Mouse (Mus musculus) heart, adult 9 months (tissue): Measurements from ENCODE around the gene Oxct1.

Source experiments
- DNase-seq, 2 experiments: peaks; one replicate each; pipeline ENCODE4 v3.0.0; 2022; ENCODE audit warnings: low spot score in 2 of 2

The Oxct1 gene

GRCm38 (mm10) chr15:4119962-4120361, 93.8 kb downstream of the Oxct1 start:
- no peak for DNase-seq

- no peak for DNase-seq
Measured at GRCm38 (mm10) chr15:4124648-4125047, 98.5 kb downstream of the Oxct1 start.

- no peak for DNase-seq
Measured at GRCm38 (mm10) chr15:4138524-4138923, 112.3 kb downstream of the Oxct1 start.

GRCm38 (mm10) chr15:4139516-4139915, 113.3 kb downstream of the Oxct1 start:
- no peak for DNase-seq

GRCm38 (mm10) chr15:4145352-4145751, 119.2 kb downstream of the Oxct1 start:
- no peak for DNase-seq

GRCm38 (mm10) chr15:4147700-4148099, 121.5 kb downstream of the Oxct1 start:
- DNase-seq = no peak

GRCm38 (mm10) chr15:4148649-4149389, 122.6 kb downstream of the Oxct1 start:
- DNase-seq = no peak

GRCm38 (mm10) chr15:4154646-4155045, 128.5 kb downstream of the Oxct1 start:
- no peak for DNase-seq

GRCm38 (mm10) chr15:4167946-4168345, 141.8 kb downstream of the Oxct1 start:
- no peak for DNase-seq

- DNase-seq = no peak
Measured at GRCm38 (mm10) chr15:4171600-4171999, 145.4 kb downstream of the Oxct1 start.

GRCm38 (mm10) chr15:4197913-4198312, 171.7 kb downstream of the Oxct1 start:
- no peak for DNase-seq
